Mouse (Mus musculus) NIH3T3 (cell line): ENCODE data around the gene Dad1.

Source experiments
- DNase-seq: peaks from one replicate; pipeline ENCODE4 v3.0.0-alpha.2; 2012; ENCODE audit warnings: low read depth

Gene Dad1

DNA sequence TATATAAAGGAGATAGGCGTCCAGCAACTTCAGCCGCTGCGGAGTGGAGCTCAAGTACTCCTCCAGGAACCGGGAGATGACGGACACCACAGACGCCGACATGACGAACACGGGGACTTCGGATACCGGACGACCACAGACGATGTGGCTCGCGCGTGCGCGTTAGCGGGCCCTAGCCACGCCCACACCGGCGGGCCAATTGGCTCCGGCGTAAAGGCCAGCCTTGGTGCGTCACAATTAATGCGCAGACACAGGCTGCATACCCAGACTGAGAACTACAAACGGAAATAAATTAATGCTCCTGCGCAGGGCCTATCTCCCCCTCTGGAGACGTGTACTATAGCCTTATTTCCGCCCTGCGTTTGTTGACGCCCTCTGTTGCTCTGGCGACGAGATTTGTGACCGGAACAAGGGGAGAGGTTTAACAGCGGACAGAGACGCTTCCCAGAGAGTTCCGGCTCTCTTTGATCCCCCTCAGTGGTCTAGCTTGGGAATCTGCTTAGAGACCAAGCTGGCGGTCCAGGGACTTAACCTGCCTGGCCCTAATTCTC lies at the start of gene Dad1, which contains the start of gene Abhd4:
TSS of gene Dad1 (minus strand) at position 364 of the 551 bp plus-strand sequence.
TSS of gene Abhd4 (plus strand) at position 448 of the 551 bp plus-strand sequence.
- DNase-seq: peak; percentile 94

DNA sequence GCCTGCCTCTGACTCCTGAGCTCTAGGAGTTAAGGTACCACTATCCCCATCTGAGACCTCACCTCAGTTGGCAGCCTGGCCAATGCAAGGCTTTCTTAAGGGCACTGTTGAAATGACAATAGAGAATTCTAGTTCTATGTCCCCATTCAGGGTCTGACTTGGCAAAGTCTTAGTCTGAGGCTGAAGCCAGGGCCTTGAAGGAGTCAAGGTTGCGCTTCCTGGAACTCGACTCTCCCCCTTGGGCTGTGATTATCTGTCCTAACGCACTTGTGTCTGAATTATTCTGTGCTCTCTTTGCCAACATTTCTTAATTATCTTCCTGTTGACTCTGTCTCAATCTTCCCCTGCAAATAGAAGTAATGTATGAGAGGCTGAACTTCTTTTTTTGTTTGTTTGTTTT lies 46.8 kb upstream of the Dad1 start:
- DNase-seq: no peak

DNA sequence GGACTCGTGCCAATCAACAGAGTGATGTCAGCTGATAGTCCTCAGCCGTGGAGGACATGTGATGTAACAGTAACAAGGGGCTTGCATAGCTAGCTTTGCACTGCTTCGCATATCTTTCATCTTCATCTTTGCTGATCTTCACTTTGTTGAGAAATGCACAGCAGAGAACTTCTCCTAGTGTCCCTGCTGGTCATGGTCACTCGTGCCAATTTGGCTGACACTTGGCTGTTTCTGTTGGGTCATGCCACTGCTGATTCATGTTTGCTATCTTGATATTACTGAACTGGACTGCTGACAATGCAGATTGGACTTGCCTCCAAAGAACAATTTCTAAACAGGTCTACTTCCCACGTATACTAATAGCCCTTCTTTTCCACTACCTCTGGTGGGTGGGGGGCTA lies 46.2 kb upstream of the Dad1 start:
- DNase-seq: peak; percentile 13

DNA sequence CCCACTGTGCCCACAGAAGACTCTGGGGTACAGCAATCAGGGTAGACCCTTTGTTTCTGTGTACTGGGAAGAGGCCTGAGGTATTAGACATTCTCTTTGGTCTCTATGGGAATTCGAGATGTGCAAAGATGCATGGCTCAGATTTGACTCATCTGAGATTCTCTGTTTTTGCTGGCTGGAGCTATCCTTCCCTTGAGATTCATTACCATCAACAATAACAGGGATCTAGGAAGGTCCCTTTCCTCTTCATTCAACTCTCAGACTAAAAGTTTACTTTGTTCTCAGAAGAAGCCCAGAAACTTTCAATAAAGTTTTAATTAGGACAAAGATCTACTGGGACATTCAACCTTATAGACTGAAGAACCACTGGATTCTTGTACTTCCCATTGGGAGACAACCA lies 30.9 kb upstream of the Dad1 start, which contains the start of gene Olfr49:
TSS of gene Olfr49 (minus strand) at position 101 of the 400 bp plus-strand sequence.
- DNase-seq: no peak

DNA sequence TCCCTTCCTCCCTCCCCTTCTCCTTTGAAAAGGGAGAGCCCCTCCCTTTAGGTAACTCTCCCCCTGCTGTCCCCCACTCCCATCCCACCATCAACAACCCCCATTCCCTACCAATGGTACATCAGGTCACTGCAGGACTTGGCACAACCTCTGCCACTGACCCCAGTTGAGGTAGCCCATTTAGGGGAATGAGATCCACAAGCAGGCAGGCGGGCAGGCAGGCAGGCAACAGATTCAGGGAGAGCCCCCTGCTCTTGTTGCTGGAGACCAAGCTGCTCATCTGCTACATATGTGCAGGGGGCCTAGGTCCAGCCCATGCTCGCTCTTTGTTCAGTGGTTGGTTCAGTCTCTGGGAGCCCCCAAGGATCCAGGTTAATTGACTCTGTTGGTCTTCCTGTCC lies 22.5 kb upstream of the Dad1 start:
- DNase-seq: no peak

DNA sequence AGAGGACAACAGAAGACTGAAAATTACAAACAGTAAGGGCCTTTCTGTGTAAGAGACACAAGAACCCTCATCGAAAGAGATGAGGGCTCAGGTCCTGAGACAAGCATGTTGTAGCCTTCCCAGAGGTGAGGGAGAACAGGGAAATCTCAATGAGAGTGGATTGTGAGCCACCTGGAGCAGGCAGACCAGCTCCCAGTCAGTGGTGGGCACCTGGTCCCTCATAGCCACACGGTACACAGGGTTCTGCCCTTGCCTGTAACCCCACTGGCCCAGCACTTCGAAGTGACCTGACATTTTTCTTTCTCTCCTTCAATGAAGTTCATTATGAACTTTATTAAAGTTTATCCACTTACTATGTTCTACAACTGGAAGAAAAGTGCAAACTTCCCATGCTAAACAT lies 18.8 kb upstream of the Dad1 start:
- DNase-seq: no peak

DNA sequence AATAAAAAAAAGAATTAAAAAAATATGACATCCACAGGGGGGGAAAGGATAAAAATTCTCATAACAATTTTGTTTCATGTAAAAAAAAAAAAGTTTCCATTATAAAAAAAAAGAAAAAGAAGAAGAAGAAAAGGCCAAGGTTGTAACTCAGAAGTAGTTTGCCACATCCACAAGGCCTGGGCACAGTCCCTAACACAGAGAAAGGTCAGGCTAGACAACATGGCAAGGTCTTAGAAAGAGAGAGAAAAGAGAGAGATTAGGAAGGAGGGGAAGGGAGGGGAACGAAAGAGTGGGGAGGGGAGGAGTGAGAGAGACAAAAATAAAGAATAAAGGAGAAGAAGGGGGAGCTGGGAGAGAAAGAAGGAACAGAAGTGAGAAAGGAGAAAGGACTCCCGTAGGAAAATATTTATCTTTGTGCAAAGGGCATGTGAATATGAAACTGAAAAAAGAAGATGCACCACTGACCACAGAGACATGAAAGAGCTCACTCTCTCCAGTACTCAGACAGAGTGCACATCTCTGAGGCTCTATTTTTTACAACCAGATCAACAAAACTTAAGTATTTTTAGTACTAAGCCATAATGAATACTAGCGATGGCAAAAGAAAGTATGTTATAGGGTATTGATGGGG lies 18.2 kb upstream of the Dad1 start:
- no peak for DNase-seq

DNA sequence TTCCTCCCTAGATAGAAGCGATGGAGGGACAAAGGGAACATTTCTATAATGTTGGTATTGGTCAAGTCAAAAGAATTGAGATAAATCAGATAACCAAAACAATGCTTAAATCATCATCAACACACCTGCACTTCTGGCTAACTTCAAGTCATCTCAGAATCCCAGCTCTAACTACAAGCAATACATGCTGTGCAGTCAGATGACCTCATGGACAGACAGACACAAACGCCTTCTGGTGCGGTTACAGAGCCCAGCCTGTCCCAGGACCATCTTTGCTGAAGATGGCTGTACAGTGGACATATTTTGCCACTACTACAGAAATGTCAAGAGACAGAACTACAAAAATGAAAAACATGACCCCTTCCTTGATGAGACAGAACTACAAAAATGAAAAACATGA lies 16.5 kb upstream of the Dad1 start:
- DNase-seq: no peak

DNA sequence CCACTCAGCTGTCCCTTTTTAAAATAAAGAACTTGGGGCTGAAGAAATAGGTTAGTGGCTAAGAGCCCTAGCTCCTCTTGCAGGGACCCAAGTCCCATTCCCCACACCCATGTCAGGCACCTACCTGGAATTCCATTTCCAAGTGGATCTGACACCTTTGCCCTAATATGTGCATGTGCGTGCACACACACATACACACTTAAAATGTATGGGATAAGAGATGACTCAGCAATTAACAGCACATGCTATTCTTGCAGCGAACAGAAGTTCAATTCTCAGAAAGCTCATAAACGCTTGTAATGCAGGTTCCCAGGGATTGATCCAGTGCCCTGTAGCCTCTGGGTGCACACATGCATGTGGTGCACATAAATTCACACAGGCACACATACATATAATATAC lies 15.7 kb upstream of the Dad1 start:
- DNase-seq: no peak

DNA sequence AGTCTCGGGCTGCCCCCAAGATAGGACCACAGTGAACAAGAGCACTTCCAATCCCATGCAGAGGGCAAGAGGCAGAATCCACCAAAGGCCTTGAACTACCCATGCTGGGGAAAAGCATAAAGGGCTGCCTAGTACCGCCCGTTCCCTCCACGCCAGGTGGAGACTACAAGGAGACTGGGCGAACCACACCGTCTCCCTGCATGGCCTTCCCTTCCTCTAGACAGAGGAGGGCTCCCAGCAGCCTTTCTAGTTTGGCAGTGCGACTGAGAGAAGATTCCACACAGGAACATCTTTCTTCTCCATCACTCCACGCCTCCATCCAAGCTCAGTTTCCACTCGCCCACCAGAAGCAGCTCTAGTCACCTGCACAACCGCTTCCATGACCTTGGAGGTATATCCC lies 14.1 kb upstream of the Dad1 start:
- no peak for DNase-seq

DNA sequence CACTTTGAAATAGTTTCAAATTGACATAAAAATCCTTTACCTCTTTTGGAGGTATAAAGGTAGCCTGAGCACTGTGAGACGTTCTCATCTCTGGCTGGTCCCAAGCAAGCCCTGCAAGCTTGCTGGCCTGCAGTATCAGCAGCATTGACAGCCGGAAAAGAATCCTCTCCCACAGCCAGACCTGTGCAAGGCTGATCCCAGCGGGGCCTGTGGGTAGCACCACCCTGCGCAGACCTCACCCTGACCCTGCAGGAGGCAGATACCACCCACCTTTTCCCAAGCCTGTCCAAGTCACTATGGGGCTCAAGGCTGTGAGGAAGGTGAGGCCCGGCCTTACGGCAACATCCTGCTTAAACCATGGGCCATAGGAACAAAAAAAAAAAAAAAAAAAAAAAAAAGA lies 12.0 kb upstream of the Dad1 start:
- DNase-seq: no peak

DNA sequence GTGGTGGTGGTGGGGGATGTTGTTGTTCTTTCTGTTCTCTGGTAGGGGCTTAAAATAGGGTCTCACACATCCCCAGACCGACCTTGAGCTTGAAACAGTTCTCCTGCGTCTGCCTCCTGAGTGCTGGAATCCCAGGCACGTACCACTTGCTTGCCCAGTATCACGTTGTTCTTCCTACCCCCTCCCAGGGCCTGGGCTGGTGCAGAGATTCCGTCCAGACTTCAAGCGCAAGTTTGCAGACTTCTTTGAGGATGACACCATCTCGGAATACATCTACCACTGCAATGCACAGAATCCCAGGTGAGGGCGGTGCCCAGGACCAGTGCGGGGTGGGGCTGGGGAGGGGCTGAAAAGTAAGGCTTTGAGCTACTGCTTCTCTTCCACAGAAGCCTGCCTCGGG lies 11.2 kb upstream of the Dad1 start:
- DNase-seq: no peak

DNA sequence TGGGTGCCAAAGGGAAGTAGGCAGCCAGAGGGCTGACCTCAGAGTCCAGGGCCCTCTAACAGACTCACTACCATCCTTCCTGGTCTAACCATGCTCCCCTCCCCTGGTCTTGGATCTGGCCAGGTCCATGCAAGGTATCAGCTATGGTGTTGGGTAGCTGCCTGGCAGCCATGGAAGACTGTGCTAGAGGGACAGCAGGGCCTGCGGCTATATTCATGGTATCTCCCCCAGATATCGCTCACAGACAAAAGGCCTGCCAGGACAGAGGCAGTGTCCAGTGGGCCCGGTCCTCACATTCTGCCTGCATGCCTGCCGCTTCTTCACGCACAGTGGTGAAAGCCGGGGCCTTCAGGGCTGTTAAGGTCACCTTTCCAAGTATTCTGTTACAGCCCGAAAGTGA lies 10.3 kb upstream of the Dad1 start:
- DNase-seq: no peak

DNA sequence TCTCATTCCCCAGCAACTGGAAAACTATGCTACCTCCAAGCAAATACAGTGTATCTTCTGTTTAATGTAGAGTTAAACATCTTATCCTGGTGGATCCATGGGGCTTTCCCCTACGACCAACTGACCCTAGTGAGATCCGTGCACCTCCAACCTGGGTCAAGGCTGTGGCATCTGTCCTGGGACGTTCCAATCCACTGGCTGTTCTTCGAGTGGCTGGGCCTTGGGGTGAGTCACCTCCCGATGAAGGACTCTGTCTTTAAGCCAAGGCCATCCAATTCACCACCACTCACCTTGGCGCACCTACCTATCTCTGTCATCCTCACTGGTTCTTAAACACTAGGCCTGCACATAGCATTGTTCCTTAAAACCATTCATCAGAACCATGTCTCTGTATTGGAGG lies 9.2 kb upstream of the Dad1 start:
- DNase-seq: no peak

DNA sequence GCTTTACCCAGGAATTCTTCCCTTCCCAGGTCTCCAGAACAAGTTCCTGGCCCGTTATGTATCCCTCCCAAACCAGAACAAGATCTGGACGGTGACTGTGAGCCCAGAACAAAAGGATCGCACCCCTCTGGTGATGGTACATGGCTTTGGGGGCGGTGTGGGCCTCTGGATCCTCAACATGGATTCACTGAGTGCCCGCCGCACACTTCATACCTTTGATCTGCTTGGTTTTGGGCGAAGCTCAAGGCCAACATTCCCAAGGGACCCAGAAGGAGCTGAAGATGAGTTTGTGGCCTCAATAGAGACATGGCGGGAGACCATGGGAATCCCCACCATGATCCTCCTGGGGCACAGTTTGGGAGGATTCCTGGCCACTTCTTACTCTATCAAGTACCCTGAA lies 8.7 kb upstream of the Dad1 start:
- DNase-seq: no peak

DNA sequence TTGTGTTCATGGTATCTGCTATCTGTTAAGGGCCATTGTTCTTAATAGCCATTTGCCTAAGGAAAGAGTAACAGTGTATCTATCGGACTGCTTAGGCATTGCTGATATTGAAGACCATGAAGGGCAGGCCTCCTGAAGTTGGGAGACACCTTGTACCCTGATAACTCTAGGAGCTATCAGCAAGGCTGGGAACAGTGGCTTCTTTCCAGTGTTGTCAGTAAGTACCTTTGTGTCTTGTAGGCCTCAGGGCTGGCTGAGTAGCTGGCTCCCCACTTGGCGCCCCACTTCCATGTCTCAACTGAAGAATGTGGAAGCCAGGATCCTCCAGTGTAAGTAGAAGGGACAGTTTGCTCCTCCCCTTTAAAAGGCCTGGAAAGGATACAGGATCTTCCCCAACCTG lies 7.5 kb upstream of the Dad1 start:
- no peak for DNase-seq

DNA sequence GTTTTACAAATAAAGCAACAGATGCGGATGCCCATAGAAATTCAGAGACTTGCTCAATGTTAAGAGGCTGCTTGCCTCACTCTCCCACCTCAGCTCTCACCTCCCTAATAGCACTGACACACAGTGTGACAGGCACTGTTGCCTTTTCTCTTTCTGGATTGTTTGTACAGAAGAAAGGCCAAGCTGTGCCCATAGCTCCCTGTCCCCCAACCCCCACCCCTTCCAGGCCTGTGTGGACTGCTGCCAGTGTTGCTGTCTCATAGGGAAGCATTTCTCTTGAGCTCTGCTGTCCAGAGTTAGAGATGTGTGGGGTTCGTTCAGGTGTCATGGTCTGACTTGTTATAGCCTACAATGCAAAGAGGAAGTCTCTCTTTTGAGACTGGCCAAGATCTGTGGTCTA lies 6.3 kb upstream of the Dad1 start:
- peak; percentile 71 for DNase-seq

DNA sequence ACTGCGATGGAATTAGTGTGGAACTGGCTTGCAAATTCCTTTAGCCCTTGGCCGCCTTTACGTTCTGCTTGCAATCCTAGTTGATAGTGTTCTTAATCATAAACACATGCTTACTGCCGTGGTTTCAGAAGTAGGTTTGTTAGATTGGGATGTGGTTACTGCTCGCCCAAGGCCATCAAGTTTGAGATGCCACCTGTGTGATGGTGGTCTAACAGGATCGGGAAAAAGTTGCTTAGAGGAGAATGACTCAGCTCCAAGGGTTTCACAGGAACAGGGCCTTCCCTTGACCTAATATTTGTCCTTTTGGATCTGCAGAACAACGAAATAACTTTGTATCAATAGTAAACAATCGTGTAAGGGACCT lies 5.8 kb upstream of the Dad1 start:
- DNase-seq: peak; percentile 43

DNA sequence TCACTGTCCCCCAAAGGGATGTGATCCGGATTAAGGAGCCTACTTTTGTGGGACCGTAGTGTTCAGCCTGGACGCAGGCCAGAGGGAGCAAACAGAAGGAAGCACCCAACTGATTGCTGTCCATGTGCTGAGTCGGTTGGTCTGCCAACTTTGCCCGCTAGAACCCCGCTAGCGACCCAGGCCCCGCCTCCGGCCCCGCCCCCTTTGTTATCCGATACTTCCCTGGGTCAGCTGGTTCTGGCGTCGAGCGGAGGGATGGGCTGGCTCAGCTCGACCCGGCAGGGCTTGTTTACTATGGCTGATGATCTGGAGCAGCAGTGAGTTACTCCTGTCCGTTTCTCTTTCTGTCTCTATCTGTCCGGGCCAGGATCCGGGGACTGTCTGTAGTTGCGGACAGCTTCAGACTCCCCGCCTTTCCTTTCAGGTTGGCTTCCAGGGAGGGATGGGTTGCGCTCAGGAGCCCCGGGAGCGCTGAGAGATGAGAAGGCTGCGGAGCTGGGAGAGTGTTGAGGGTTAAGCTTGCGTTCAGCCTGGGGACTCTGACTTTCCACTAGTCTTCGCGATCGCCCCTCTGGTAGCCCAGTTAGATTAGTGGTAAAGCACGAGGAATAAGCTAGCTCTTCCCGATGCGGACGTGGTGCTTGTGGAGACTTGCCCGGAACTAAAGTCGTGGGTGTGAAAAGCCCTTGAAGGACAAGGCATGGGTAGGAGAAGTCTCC lies 5.3 kb upstream of the Dad1 start:
- peak; percentile 97 for DNase-seq

DNA sequence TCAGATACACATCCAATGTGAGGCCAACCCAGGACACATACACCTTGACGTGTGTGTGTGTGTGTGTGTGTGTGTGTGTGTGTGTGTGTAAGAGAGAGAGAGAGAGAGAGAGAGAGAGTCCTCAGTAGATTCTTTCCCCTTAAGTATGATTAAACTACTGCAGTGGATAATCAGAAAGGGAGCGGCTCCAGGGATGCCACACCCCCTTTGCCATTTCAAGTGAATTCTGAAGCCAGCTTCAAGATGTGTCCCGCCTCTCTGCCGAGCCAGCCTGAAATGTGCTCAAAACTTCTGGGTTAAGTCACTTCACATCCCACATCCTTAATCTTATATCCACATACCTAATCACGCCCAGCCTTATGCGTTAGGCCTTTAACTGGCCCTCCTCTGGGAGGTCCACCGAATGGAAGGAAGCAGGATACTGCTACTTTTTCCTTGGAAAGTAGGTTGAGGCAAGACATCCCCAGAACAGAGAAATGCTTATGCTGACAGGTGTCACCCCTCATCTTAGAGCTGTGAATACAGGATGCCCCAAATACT lies 4.3 kb upstream of the Dad1 start:
- no peak for DNase-seq

DNA sequence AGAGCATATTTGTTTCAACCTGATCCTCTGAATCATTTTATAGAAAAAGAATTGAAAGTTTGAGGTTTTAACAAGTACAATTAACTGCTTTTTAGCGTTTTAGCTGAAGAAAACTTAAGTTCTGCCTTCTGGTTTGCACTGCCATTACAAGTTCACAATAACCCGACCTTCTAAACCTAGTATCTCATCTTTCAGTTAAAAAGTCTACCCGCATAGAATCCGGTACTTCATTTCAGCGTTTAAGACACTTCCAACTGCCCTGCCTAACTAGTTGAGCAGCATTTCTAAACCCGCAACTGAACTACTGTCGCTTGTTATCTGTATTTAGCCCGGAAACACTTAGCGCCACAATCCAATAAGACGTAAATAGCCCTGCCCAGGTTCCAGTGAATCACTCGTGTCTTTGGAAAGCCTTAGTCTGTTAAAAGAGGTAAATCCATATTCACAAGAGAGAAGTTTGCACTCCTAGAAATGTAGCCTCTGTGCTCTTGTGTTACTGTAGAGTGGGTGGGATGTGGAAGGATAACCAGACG lies 832 bp upstream of the Dad1 start:
- no peak for DNase-seq

DNA sequence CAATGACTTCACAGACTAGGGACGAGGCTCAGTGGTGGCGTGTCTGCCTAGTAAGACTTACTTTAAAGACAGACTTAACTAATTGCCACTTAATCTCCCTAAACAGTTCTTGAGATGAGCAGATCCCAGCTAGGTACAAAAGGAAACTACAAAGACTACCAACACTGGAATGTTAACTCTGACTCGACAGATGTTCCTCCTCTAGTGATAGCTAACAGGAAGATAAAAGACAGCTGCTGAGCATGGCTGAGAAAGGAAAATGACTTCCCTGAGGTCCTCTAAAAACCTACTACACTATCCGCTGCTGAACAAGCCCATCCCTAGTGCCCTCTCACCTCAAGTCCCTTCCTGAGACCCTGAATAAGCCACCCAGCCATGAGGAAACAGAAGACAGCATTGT lies 3.8 kb downstream of the Dad1 start:
- DNase-seq: no peak

DNA sequence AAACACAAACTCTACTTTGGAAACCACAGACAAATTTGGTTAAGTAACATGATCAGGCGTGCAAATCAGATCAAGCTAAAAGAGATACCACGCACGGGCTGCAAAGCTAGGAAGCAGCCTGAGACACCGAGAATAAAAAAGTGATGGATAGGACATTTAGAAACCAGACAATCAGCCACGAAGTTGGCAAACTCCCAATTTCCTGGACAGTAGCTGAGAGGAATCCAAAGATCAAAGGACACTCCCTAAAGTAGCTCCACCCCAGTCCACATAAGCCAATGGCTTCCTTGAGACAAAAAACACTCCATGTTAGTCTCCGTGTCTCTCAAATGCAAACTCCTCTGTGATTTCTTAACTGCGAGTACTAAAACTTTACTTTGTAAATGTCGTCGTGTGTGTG lies 4.6 kb downstream of the Dad1 start:
- no peak for DNase-seq
